Mouse (Mus musculus): Measurements from ENCODE around the gene Cenpx. TPM values are rescaled to one million over a fixed set of nuclear protein-coding genes. Genes with fewer than 3 reads are reported as not detected.
"Not testable (repeated sequence)": the region's sequence is repeated elsewhere in the genome, so short reads cannot be mapped to it uniquely, and the experiment has no call there.

Gene Cenpx
- polyA plus RNA-seq, 1 experiment from 2014 or later: 95.0 TPM

- H3K4me1 ChIP-seq (replicated peaks; ENCODE audit: control insufficient read depth, insufficient read depth, low read length): no peaks in the 10 kb centered on the region
Observed at GRCm38 (mm10) chr11:120689365-120689764, 24.2 kb downstream of the Cenpx start.

GRCm38 (mm10) chr11:120686650-120687272, 26.8 kb downstream of the Cenpx start:
- no peak overlapping the region for H3K9ac ChIP-seq (replicated peaks; ENCODE audit: low read depth, low read length)
- H3K27ac ChIP-seq (ENCODE audit: low read length): no peak overlapping the region
- H3K27me3 ChIP-seq (replicated peaks; ENCODE audit: control insufficient read depth, insufficient read depth, low read length): no peaks in the 10 kb centered on the region
- no peaks in the 10 kb centered on the region for H3K9me3 ChIP-seq (ENCODE audit: control insufficient read depth, low read length)
- no peak overlapping the region for H3K4me3 ChIP-seq (replicated peaks; ENCODE audit: low read length)
- peaks cover 16% of the 10 kb centered on the region; the same call in 1 of the 2 replicates for H3K36me3 ChIP-seq (ENCODE audit: control insufficient read depth, insufficient read depth)
- H3K4me2 ChIP-seq (ENCODE audit: low read length): no peak overlapping the region
- H3K4me1 ChIP-seq (replicated peaks; ENCODE audit: control insufficient read depth, insufficient read depth, low read length): no peaks in the 10 kb centered on the region
- ATAC-seq: no peak
- WGBS: 74% methylated on average over 20 of the region's 20 CpGs

More at GRCm38 (mm10) chr11:120689365-120689764, 24.2 kb downstream of the Cenpx start:
- ATAC-seq: no peak
- H3K4me3 ChIP-seq (replicated peaks; ENCODE audit: low read length): no peak overlapping the region
- H3K36me3 ChIP-seq (ENCODE audit: control insufficient read depth, insufficient read depth): peaks cover 11% of the 10 kb centered on the region; the same call in 1 of the 2 replicates
- no peak overlapping the region for H3K4me2 ChIP-seq (ENCODE audit: low read length)
- H3K9me3 ChIP-seq (ENCODE audit: control insufficient read depth, low read length): no peaks in the 10 kb centered on the region
- WGBS: 91% methylated on average over 3 of the region's 3 CpGs
- H3K27me3 ChIP-seq (replicated peaks; ENCODE audit: control insufficient read depth, insufficient read depth, low read length): no peaks in the 10 kb centered on the region
- no peak overlapping the region for H3K27ac ChIP-seq (ENCODE audit: low read length)
- no peak overlapping the region for H3K9ac ChIP-seq (replicated peaks; ENCODE audit: low read depth, low read length)

GRCm38 (mm10) chr11:120684660-120685059, 28.9 kb downstream of the Cenpx start:
- WGBS: 85% methylated on average over 2 of the region's 2 CpGs
- peaks cover 19% of the 10 kb centered on the region; the same call in 1 of the 2 replicates for H3K36me3 ChIP-seq (ENCODE audit: control insufficient read depth, insufficient read depth)

GRCm38 (mm10) chr11:120684086-120684485, 29.5 kb downstream of the Cenpx start:
- ATAC-seq: no peak
- Histone ChIP-seq H3K27me3 (replicated peaks; ENCODE audit: control insufficient read depth, insufficient read depth, low read length) (no peaks in the 10 kb centered on the region), H3K4me3 (replicated peaks; ENCODE audit: low read length) (no peak overlapping the region), H3K36me3 (ENCODE audit: control insufficient read depth, insufficient read depth) (peaks cover 16% of the 10 kb centered on the region; the same call in 1 of the 2 replicates), H3K4me1 (replicated peaks; ENCODE audit: control insufficient read depth, insufficient read depth, low read length) (no peaks in the 10 kb centered on the region), H3K9ac (replicated peaks; ENCODE audit: low read depth, low read length) (no peak overlapping the region; the same call in 1 of the 2 replicates), H3K27ac (ENCODE audit: low read length) (no peak overlapping the region), H3K9me3 (ENCODE audit: control insufficient read depth, low read length) (no peaks in the 10 kb centered on the region), H3K4me2 (ENCODE audit: low read length) (no peak overlapping the region)
- 91% methylated on average over 2 of the region's 2 CpGs for WGBS

More at GRCm38 (mm10) chr11:120684660-120685059, 28.9 kb downstream of the Cenpx start:
- Histone ChIP-seq H3K9ac (replicated peaks; ENCODE audit: low read depth, low read length) (no peak overlapping the region), H3K4me2 (ENCODE audit: low read length) (no peak overlapping the region), H3K27me3 (replicated peaks; ENCODE audit: control insufficient read depth, insufficient read depth, low read length) (no peaks in the 10 kb centered on the region), H3K4me3 (replicated peaks; ENCODE audit: low read length) (no peak overlapping the region), H3K4me1 (replicated peaks; ENCODE audit: control insufficient read depth, insufficient read depth, low read length) (no peaks in the 10 kb centered on the region), H3K27ac (ENCODE audit: low read length) (no peak overlapping the region), H3K9me3 (ENCODE audit: control insufficient read depth, low read length) (no peaks in the 10 kb centered on the region)
- ATAC-seq: no peak

- peaks cover 13% of the 10 kb centered on the region; the same call in 1 of the 2 replicates for H3K36me3 ChIP-seq (ENCODE audit: control insufficient read depth, insufficient read depth)
- no peaks in the 10 kb centered on the region for H3K4me1 ChIP-seq (replicated peaks; ENCODE audit: control insufficient read depth, insufficient read depth, low read length)
- WGBS: 90% methylated on average over 3 of the region's 3 CpGs
- H3K4me3 ChIP-seq (replicated peaks; ENCODE audit: low read length): no peak overlapping the region
- ATAC-seq: no peak
- no peaks in the 10 kb centered on the region for H3K9me3 ChIP-seq (ENCODE audit: control insufficient read depth, low read length)
- no peaks in the 10 kb centered on the region for H3K27me3 ChIP-seq (replicated peaks; ENCODE audit: control insufficient read depth, insufficient read depth, low read length)
- no peak overlapping the region for H3K27ac ChIP-seq (ENCODE audit: low read length)
- no peak overlapping the region for H3K4me2 ChIP-seq (ENCODE audit: low read length)
- H3K9ac ChIP-seq (replicated peaks; ENCODE audit: low read depth, low read length): no peak overlapping the region; the same call in 1 of the 2 replicates
Observed at GRCm38 (mm10) chr11:120683536-120683935, 30.0 kb downstream of the Cenpx start.

GRCm38 (mm10) chr11:120682683-120683082, 30.9 kb downstream of the Cenpx start:
- Histone ChIP-seq H3K27me3 (replicated peaks; ENCODE audit: control insufficient read depth, insufficient read depth, low read length) (no peaks in the 10 kb centered on the region), H3K9me3 (ENCODE audit: control insufficient read depth, low read length) (no peaks in the 10 kb centered on the region), H3K27ac (ENCODE audit: low read length) (no peak overlapping the region), H3K9ac (replicated peaks; ENCODE audit: low read depth, low read length) (no peak overlapping the region), H3K36me3 (ENCODE audit: control insufficient read depth, insufficient read depth) (peaks cover 14% of the 10 kb centered on the region; the same call in 1 of the 2 replicates), H3K4me2 (ENCODE audit: low read length) (no peak overlapping the region), H3K4me3 (replicated peaks; ENCODE audit: low read length) (no peak overlapping the region), H3K4me1 (replicated peaks; ENCODE audit: control insufficient read depth, insufficient read depth, low read length) (no peaks in the 10 kb centered on the region)
- 96% methylated on average over 5 of the region's 5 CpGs for WGBS
- ATAC-seq: no peak

GRCm38 (mm10) chr11:120679909-120680308, 33.6 kb downstream of the Cenpx start:
- H3K4me2 ChIP-seq (ENCODE audit: low read length): no peak overlapping the region
- H3K9me3 ChIP-seq (ENCODE audit: control insufficient read depth, low read length): no peaks in the 10 kb centered on the region
- H3K9ac ChIP-seq (replicated peaks; ENCODE audit: low read depth, low read length): no peak overlapping the region
- no peaks in the 10 kb centered on the region; the same call in 1 of the 2 replicates for H3K4me1 ChIP-seq (replicated peaks; ENCODE audit: control insufficient read depth, insufficient read depth, low read length)
- H3K4me3 ChIP-seq (replicated peaks; ENCODE audit: low read length): no peak overlapping the region
- H3K36me3 ChIP-seq (ENCODE audit: control insufficient read depth, insufficient read depth): peaks cover 16% of the 10 kb centered on the region; the same call in 1 of the 2 replicates
- WGBS: 83% methylated on average over 3 of the region's 3 CpGs
- no peak overlapping the region for H3K27ac ChIP-seq (ENCODE audit: low read length)
- no peaks in the 10 kb centered on the region for H3K27me3 ChIP-seq (replicated peaks; ENCODE audit: control insufficient read depth, insufficient read depth, low read length)
- no peak for ATAC-seq

- Histone ChIP-seq H3K9ac (replicated peaks; ENCODE audit: low read depth, low read length) (no peak overlapping the region), H3K9me3 (ENCODE audit: control insufficient read depth, low read length) (no peaks in the 10 kb centered on the region), H3K36me3 (ENCODE audit: control insufficient read depth, insufficient read depth) (peaks cover 10% of the 10 kb centered on the region; the same call in 1 of the 2 replicates), H3K27me3 (replicated peaks; ENCODE audit: control insufficient read depth, insufficient read depth, low read length) (no peaks in the 10 kb centered on the region), H3K4me3 (replicated peaks; ENCODE audit: low read length) (no peak overlapping the region), H3K4me1 (replicated peaks; ENCODE audit: control insufficient read depth, insufficient read depth, low read length) (peaks cover 10% of the 10 kb centered on the region), H3K4me2 (ENCODE audit: low read length) (no peak overlapping the region), H3K27ac (ENCODE audit: low read length) (no peak overlapping the region)
- no peak for ATAC-seq
- 93% methylated on average over 4 of the region's 4 CpGs for WGBS
Observed at GRCm38 (mm10) chr11:120676951-120677350, 36.6 kb downstream of the Cenpx start.

GRCm38 (mm10) chr11:120675875-120676274, 37.7 kb downstream of the Cenpx start:
- peaks cover 10% of the 10 kb centered on the region for H3K4me1 ChIP-seq (replicated peaks; ENCODE audit: control insufficient read depth, insufficient read depth, low read length)
- H3K4me3 ChIP-seq (replicated peaks; ENCODE audit: low read length); H3K4me2 ChIP-seq (ENCODE audit: low read length); H3K36me3 ChIP-seq (ENCODE audit: control insufficient read depth, insufficient read depth); H3K9me3 ChIP-seq (ENCODE audit: control insufficient read depth, low read length); ATAC-seq; H3K27me3 ChIP-seq (replicated peaks; ENCODE audit: control insufficient read depth, insufficient read depth, low read length); H3K9ac ChIP-seq (replicated peaks; ENCODE audit: low read depth, low read length); H3K27ac ChIP-seq (ENCODE audit: low read length): not testable (repeated sequence)
- WGBS: 92% methylated on average over 4 of the region's 5 CpGs

Data from forebrain, embryonic 16.5 days (tissue).